Mouse (Mus musculus): Measurements from ENCODE around the gene Rbfox1.

Gene Rbfox1

GRCm38 (mm10) chr16:7374674-7375073, 1489.5 kb downstream of the Rbfox1 start:
- CTCF ChIA-PET: no interaction called here

- CTCF ChIA-PET: no interaction called here
These were observed 1510.9 kb downstream of the Rbfox1 start for GRCm38 (mm10) chr16:7396101-7396500.

- CTCF ChIA-PET: no interaction called here
These were observed 1519.8 kb downstream of the Rbfox1 start for GRCm38 (mm10) chr16:7404766-7405492.

GRCm38 (mm10) chr16:7407862-7408640, 1522.9 kb downstream of the Rbfox1 start:
- CTCF ChIA-PET: no interaction called here

GRCm38 (mm10) chr16:7419655-7420281, 1534.6 kb downstream of the Rbfox1 start:
- CTCF ChIA-PET: no interaction called here

GRCm38 (mm10) chr16:7425386-7426089, 1540.4 kb downstream of the Rbfox1 start:
- CTCF ChIA-PET: no interaction called here

- CTCF ChIA-PET: interaction anchor here (0.6 kb wide), 1 partner anchor 9 kb away, joined by 3 read pairs; no protein-coding TSS in a partner anchor
These were observed 1548.1 kb downstream of the Rbfox1 start for GRCm38 (mm10) chr16:7433296-7433695.

- CTCF ChIA-PET: no interaction called here
These were observed 1561.7 kb downstream of the Rbfox1 start for GRCm38 (mm10) chr16:7446791-7447290.

GRCm38 (mm10) chr16:7447718-7448649, 1562.8 kb downstream of the Rbfox1 start:
- CTCF ChIA-PET: no interaction called here

GRCm38 (mm10) chr16:7451193-7451592, 1566.0 kb downstream of the Rbfox1 start:
- CTCF ChIA-PET: no interaction called here

- CTCF ChIA-PET: no interaction called here
These were observed 1572.4 kb downstream of the Rbfox1 start for GRCm38 (mm10) chr16:7457571-7457970.
